Mouse (Mus musculus): ENCODE data around the gene Lpin2.

The Lpin2 gene

GRCm38 (mm10) chr17:71177336-71177735 lies 5.0 kb upstream of the Lpin2 start:
- DNase-seq (ENCODE audit: low spot score) = no peak

GRCm38 (mm10) chr17:71177949-71178348 lies 4.4 kb upstream of the Lpin2 start:
- DNase-seq (ENCODE audit: low spot score) = no peak

GRCm38 (mm10) chr17:71178530-71179181 lies 3.7 kb upstream of the Lpin2 start:
- no peak for DNase-seq (ENCODE audit: low spot score)

- DNase-seq (ENCODE audit: low spot score) = no peak
Measured at GRCm38 (mm10) chr17:71179551-71180309, 2.6 kb upstream of the Lpin2 start.

- no peak for DNase-seq (ENCODE audit: low spot score)
Measured at GRCm38 (mm10) chr17:71180601-71181000, 1.8 kb upstream of the Lpin2 start.

- DNase-seq (ENCODE audit: low spot score) = peak; percentile 93
Measured at GRCm38 (mm10) chr17:71182871-71183656, 704 bp downstream of the Lpin2 start.

GRCm38 (mm10) chr17:71183657-71184261 lies 1.4 kb downstream of the Lpin2 start:
- no peak for DNase-seq (ENCODE audit: low spot score)

- no peak for DNase-seq (ENCODE audit: low spot score)
Measured at GRCm38 (mm10) chr17:71184356-71185111, 2.2 kb downstream of the Lpin2 start.

- DNase-seq (ENCODE audit: low spot score) = no peak
Measured at GRCm38 (mm10) chr17:71185368-71185767, 3.0 kb downstream of the Lpin2 start.

- no peak for DNase-seq (ENCODE audit: low spot score)
Measured at GRCm38 (mm10) chr17:71190589-71190988, 8.2 kb downstream of the Lpin2 start.

- no peak for DNase-seq (ENCODE audit: low spot score)
Measured at GRCm38 (mm10) chr17:71191063-71191462, 8.7 kb downstream of the Lpin2 start.

GRCm38 (mm10) chr17:71191651-71192419 lies 9.5 kb downstream of the Lpin2 start:
- no peak for DNase-seq (ENCODE audit: low spot score)

GRCm38 (mm10) chr17:71193019-71193418 lies 10.7 kb downstream of the Lpin2 start:
- DNase-seq (ENCODE audit: low spot score) = no peak

- no peak for DNase-seq (ENCODE audit: low spot score)
Measured at GRCm38 (mm10) chr17:71193485-71193884, 11.1 kb downstream of the Lpin2 start.

GRCm38 (mm10) chr17:71194906-71195632 lies 12.7 kb downstream of the Lpin2 start:
- DNase-seq (ENCODE audit: low spot score) = no peak

- DNase-seq (ENCODE audit: low spot score) = peak; percentile 58
Measured at GRCm38 (mm10) chr17:71195633-71196391, 13.5 kb downstream of the Lpin2 start.

- DNase-seq (ENCODE audit: low spot score) = no peak
Measured at GRCm38 (mm10) chr17:71196415-71196814, 14.1 kb downstream of the Lpin2 start.

- DNase-seq (ENCODE audit: low spot score) = no peak
Measured at GRCm38 (mm10) chr17:71199346-71199745, 17.0 kb downstream of the Lpin2 start.

GRCm38 (mm10) chr17:71202136-71202535 lies 19.8 kb downstream of the Lpin2 start:
- DNase-seq (ENCODE audit: low spot score) = no peak

Measured in lung, postnatal 25 days (tissue).